In genomic region chr8:105438865-105439264, GRCm38 (mm10) we compare ENCODE assay signal across 9 mouse cellular contexts. TPM values are rescaled to one million over a fixed set of nuclear protein-coding genes. Genes with fewer than 3 reads are reported as not detected.
DNase-seq lines count a peak whose midpoint lies in the region; ATAC-seq and TF ChIP-seq lines count a peak whose summit lies in the region.
"Had no signal": no experiment of that assay in that cellular context is flagged by ENCODE, and none has a peak within 500 bp of the region (broad histone marks: within the 10 kb centered on the region; RNA-seq: fewer than 3 reads in every experiment).

No protein-coding gene starts in this region.

- H3K27ac ChIP-seq in hindbrain, embryonic 11.5 days (ENCODE audit: low read depth, low read length): no peak overlapping the region
- no peak overlapping the region for H3K27ac ChIP-seq in hindbrain, embryonic 14.5 days
- no peak overlapping the region for H3K27ac ChIP-seq in MEL (ENCODE audit: control insufficient read depth, low read depth, low read length)
- no peak overlapping the region for H3K27ac ChIP-seq in embryonic facial prominence, embryonic 11.5 days (replicated peaks; ENCODE audit: low read depth, low read length)
- no peak overlapping the region for H3K27ac ChIP-seq in lung, postnatal 0 days (ENCODE audit: low read length)

- H3K27me3 ChIP-seq in hindbrain, embryonic 11.5 days (ENCODE audit: control insufficient read depth, insufficient read depth, low read length): no peaks in the 10 kb centered on the region
- no peaks in the 10 kb centered on the region for H3K27me3 ChIP-seq in hindbrain, embryonic 14.5 days (ENCODE audit: control insufficient read depth, insufficient read depth, low read length)
- H3K27me3 ChIP-seq in MEL (ENCODE audit: control insufficient read depth in 1 of 2, insufficient read depth in 2 of 2, low read length in 2 of 2): peaks cover 17 to 27% of the 10 kb centered on the region in 2 experiments
- H3K27me3 ChIP-seq in embryonic facial prominence, embryonic 11.5 days (ENCODE audit: control insufficient read depth, insufficient read depth, low read length): no peaks in the 10 kb centered on the region
- H3K27me3 ChIP-seq in lung, postnatal 0 days (replicated peaks; ENCODE audit: insufficient read depth, low read length): no peaks in the 10 kb centered on the region

- ATAC-seq in hindbrain, embryonic 11.5 days (ENCODE audit: low FRiP score): peak; percentile 53
- ATAC-seq in hindbrain, embryonic 14.5 days (ENCODE audit: low FRiP score): no peak
- no peak for ATAC-seq in embryonic facial prominence, embryonic 11.5 days (replicated peaks; ENCODE audit: insufficient number of reproducible peaks, low FRiP score, low TSS enrichment, low read depth)
- ATAC-seq in lung, postnatal 0 days: no peak

- H3K79me2 ChIP-seq in MEL (ENCODE audit: control insufficient read depth, insufficient read depth, low read length, poor library complexity): no peaks in the 10 kb centered on the region

- H3K4me3 ChIP-seq in hindbrain, embryonic 11.5 days (ENCODE audit: low read depth, low read length): no peak overlapping the region
- H3K4me3 ChIP-seq in hindbrain, embryonic 14.5 days (replicated peaks; ENCODE audit: low read length): no peak overlapping the region
- no peak overlapping the region for H3K4me3 ChIP-seq in MEL (ENCODE audit: control insufficient read depth in 1 of 2, insufficient read depth in 1 of 2, low read depth in 2 of 2, low read length in 2 of 2)
- H3K4me3 ChIP-seq in embryonic facial prominence, embryonic 11.5 days (ENCODE audit: low read depth, low read length): no peak overlapping the region
- H3K4me3 ChIP-seq in lung, postnatal 0 days (ENCODE audit: low read depth, low read length): no peak overlapping the region

- TF ChIP-seq CTCF in MEL (IDR thresholded peaks at IDR 0.05 in 2 of 3, conservative IDR thresholded peaks at IDR 0.05 in 1 of 3; ENCODE audit: control insufficient read depth in 1 of 3, insufficient read depth in 1 of 3, low read depth in 2 of 3, low read length in 3 of 3, poor library complexity in 1 of 3, severe bottlenecking in 1 of 3): peak; percentile 59 to 74 (median 73)
- peak; percentile 67 for TF ChIP-seq CTCF in lung, postnatal 0 days (IDR thresholded peaks at IDR 0.05)

- H3K4me1 ChIP-seq in hindbrain, embryonic 11.5 days (replicated peaks; ENCODE audit: control insufficient read depth, insufficient read depth, low read length): no peaks in the 10 kb centered on the region
- no peaks in the 10 kb centered on the region for H3K4me1 ChIP-seq in hindbrain, embryonic 14.5 days (replicated peaks; ENCODE audit: control insufficient read depth, insufficient read depth, low read length)
- H3K4me1 ChIP-seq in MEL (ENCODE audit: control insufficient read depth in 1 of 2, insufficient read depth in 2 of 2, low read length in 2 of 2): no peaks in the 10 kb centered on the region
- H3K4me1 ChIP-seq in embryonic facial prominence, embryonic 11.5 days (ENCODE audit: control insufficient read depth, insufficient read depth, low read length): no peaks in the 10 kb centered on the region
- no peaks in the 10 kb centered on the region for H3K4me1 ChIP-seq in lung, postnatal 0 days (ENCODE audit: insufficient read depth, low read depth, low read length)

- H3K9ac ChIP-seq in hindbrain, embryonic 11.5 days (ENCODE audit: low read depth, low read length): no peak overlapping the region
- no peak overlapping the region for H3K9ac ChIP-seq in hindbrain, embryonic 14.5 days
- no peak overlapping the region for H3K9ac ChIP-seq in MEL (ENCODE audit: control insufficient read depth, low read depth, low read length, poor library complexity, severe bottlenecking)
- no peak overlapping the region for H3K9ac ChIP-seq in embryonic facial prominence, embryonic 11.5 days (replicated peaks; ENCODE audit: low read length)
- H3K9ac ChIP-seq in lung, postnatal 0 days (replicated peaks; ENCODE audit: low read depth): no peak overlapping the region

- TF ChIP-seq RAD21 in MEL (IDR thresholded peaks at IDR 0.05; ENCODE audit: low read depth, low read length): peak; percentile 68

- no peaks in the 10 kb centered on the region for H3K9me3 ChIP-seq in hindbrain, embryonic 11.5 days (ENCODE audit: control insufficient read depth, low read length)
- H3K9me3 ChIP-seq in hindbrain, embryonic 14.5 days (ENCODE audit: control insufficient read depth, low read length): no peaks in the 10 kb centered on the region
- no peaks in the 10 kb centered on the region for H3K9me3 ChIP-seq in MEL (replicated peaks; ENCODE audit: insufficient read depth, low read length)
- no peaks in the 10 kb centered on the region for H3K9me3 ChIP-seq in embryonic facial prominence, embryonic 11.5 days (replicated peaks; ENCODE audit: control insufficient read depth, low read length)
- H3K9me3 ChIP-seq in lung, postnatal 0 days (ENCODE audit: low read length): no peaks in the 10 kb centered on the region

- no peak for TF ChIP-seq EP300 in MEL (IDR thresholded peaks at IDR 0.05; ENCODE audit: low read depth in 1 of 2, low read length in 2 of 2)
- TF ChIP-seq EP300 in lung, postnatal 0 days (IDR thresholded peaks at IDR 0.05): no peak

- TF ChIP-seq POLR2A in MEL (IDR thresholded peaks at IDR 0.05; ENCODE audit: control insufficient read depth in 1 of 2, insufficient read depth in 1 of 2, low read depth in 1 of 2, low read length in 2 of 2, poor library complexity in 1 of 2): no peak

- WGBS in hindbrain, embryonic 11.5 days: 38% methylated on average over 5 of the region's 5 CpGs
- 36% methylated on average over 5 of the region's 5 CpGs for WGBS in hindbrain, embryonic 14.5 days
- WGBS in embryonic facial prominence, embryonic 11.5 days: 31% methylated on average over 5 of the region's 5 CpGs
- WGBS in lung, postnatal 0 days: 44% methylated on average over 5 of the region's 5 CpGs

- DNase-seq in hindbrain, embryonic 11.5 days (ENCODE audit: low spot score): peak; percentile 69
- DNase-seq in hindbrain, embryonic 14.5 days (ENCODE audit: low spot score): no peak
- peak; percentile 34 to 41 for DNase-seq in B cell, adult 2 months
- peak; percentile 86 for DNase-seq in MEL (ENCODE audit: low read depth, low spot score)
- peak; percentile 72 for DNase-seq in embryonic facial prominence, embryonic 11.5 days (ENCODE audit: low spot score)
- DNase-seq in lung, postnatal 0 days (ENCODE audit: low spot score): peak; percentile 38
- DNase-seq in frontal cortex, postnatal 10 days (ENCODE audit: low spot score in 2 of 2): no peak
- no peak for DNase-seq in right cerebral cortex, postnatal 36 days (ENCODE audit: low spot score in 2 of 2)

- H3K36me3 ChIP-seq in hindbrain, embryonic 11.5 days (ENCODE audit: control insufficient read depth, insufficient read depth, low read length): no peaks in the 10 kb centered on the region
- H3K36me3 ChIP-seq in hindbrain, embryonic 14.5 days (replicated peaks; ENCODE audit: control insufficient read depth, insufficient read depth): no peaks in the 10 kb centered on the region
- H3K36me3 ChIP-seq in MEL (ENCODE audit: control insufficient read depth in 1 of 2, insufficient read depth in 2 of 2, low read length in 2 of 2): no peaks in the 10 kb centered on the region
- no peaks in the 10 kb centered on the region for H3K36me3 ChIP-seq in embryonic facial prominence, embryonic 11.5 days (replicated peaks; ENCODE audit: control insufficient read depth, insufficient read depth, low read depth, low read length)
- H3K36me3 ChIP-seq in lung, postnatal 0 days (ENCODE audit: insufficient read depth, low read length): no peaks in the 10 kb centered on the region

- H3K4me2 ChIP-seq in hindbrain, embryonic 11.5 days (replicated peaks; ENCODE audit: low read depth, low read length): no peak overlapping the region
- H3K4me2 ChIP-seq in hindbrain, embryonic 14.5 days (replicated peaks): no peak overlapping the region
- no peak overlapping the region for H3K4me2 ChIP-seq in embryonic facial prominence, embryonic 11.5 days (ENCODE audit: low read depth, low read length)
- no peak overlapping the region for H3K4me2 ChIP-seq in lung, postnatal 0 days (replicated peaks; ENCODE audit: low read depth, low read length)

RNA-seq across cellular contexts. Expression of gene Lrrc36, which starts 25.5 kb away (rescaled TPM):
- 2.8 and 3.0 TPM in 2 replicates for polyA plus RNA-seq in hindbrain, embryonic 11.5 days (2014; fragmentation: Nextera tagmentation; extraction: Ambion mirVana)
- polyA plus RNA-seq in hindbrain, embryonic 14.5 days (2014; fragmentation: Nextera tagmentation; extraction: Ambion mirVana): 0.44 and 0.78 TPM in 2 replicates
- not detected in 2 replicates for total RNA-seq in MEL (2012; rRNA removed)
- polyA plus RNA-seq in MEL (2012; ENCODE audit: insufficient read depth in 1 of 2, insufficient read length in 2 of 2, low read depth in 1 of 2, low replicate concordance in 2 of 2, missing spikeins in 1 of 2): under 1 TPM in 1 of 2 experiments, not detected in 1; 0.06 TPM
- polyA plus RNA-seq in embryonic facial prominence, embryonic 11.5 days (2014; fragmentation: Nextera tagmentation; extraction: Ambion mirVana): 0.39 and 0.49 TPM in 2 replicates
- 3.7 and 3.9 TPM in 2 replicates for polyA plus RNA-seq in lung, postnatal 0 days (2015; fragmentation: Nextera tagmentation; extraction: Ambion mirVana)

RNA-seq across cellular contexts. Expression of gene Kctd19, which starts 25.6 kb away (rescaled TPM):
- polyA plus RNA-seq in hindbrain, embryonic 11.5 days (2014; fragmentation: Nextera tagmentation; extraction: Ambion mirVana): 0.14 TPM in 1 of 2 replicates, not detected in the other
- polyA plus RNA-seq in hindbrain, embryonic 14.5 days (2014; fragmentation: Nextera tagmentation; extraction: Ambion mirVana): 0.10 TPM in 1 of 2 replicates, not detected in the other
- not detected in 2 replicates for total RNA-seq in MEL (2012; rRNA removed)
- not detected for polyA plus RNA-seq in MEL (2012; ENCODE audit: insufficient read depth in 1 of 2, insufficient read length in 2 of 2, low read depth in 1 of 2, low replicate concordance in 2 of 2, missing spikeins in 1 of 2)
- polyA plus RNA-seq in embryonic facial prominence, embryonic 11.5 days (2014; fragmentation: Nextera tagmentation; extraction: Ambion mirVana): not detected in 2 replicates
- 0.14 and 0.38 TPM in 2 replicates for polyA plus RNA-seq in lung, postnatal 0 days (2015; fragmentation: Nextera tagmentation; extraction: Ambion mirVana)
- total RNA-seq: gastrocnemius, postnatal 4 days had no signal

RNA-seq across cellular contexts. Expression of gene Tppp3, which starts 32.5 kb away (rescaled TPM):
- 206 and 218 TPM in 2 replicates for polyA plus RNA-seq in hindbrain, embryonic 11.5 days (2014; fragmentation: Nextera tagmentation; extraction: Ambion mirVana)
- polyA plus RNA-seq in hindbrain, embryonic 14.5 days (2014; fragmentation: Nextera tagmentation; extraction: Ambion mirVana): 204 and 207 TPM in 2 replicates
- 0.42 and 0.81 TPM in 2 replicates for total RNA-seq in MEL (2012; rRNA removed)
- polyA plus RNA-seq in MEL (2012; ENCODE audit: insufficient read depth in 1 of 2, insufficient read length in 2 of 2, low read depth in 1 of 2, low replicate concordance in 2 of 2, missing spikeins in 1 of 2): 1 to 10 TPM in 1 of 2 experiments, not detected in 1; 1.7 TPM
- polyA plus RNA-seq in embryonic facial prominence, embryonic 11.5 days (2014; fragmentation: Nextera tagmentation; extraction: Ambion mirVana): 49.5 and 59.1 TPM in 2 replicates
- 675 and 696 TPM in 2 replicates for polyA plus RNA-seq in lung, postnatal 0 days (2015; fragmentation: Nextera tagmentation; extraction: Ambion mirVana)

RNA-seq across cellular contexts. Expression of gene Zdhhc1, which starts 57.8 kb away (rescaled TPM):
- 19.0 and 19.7 TPM in 2 replicates for polyA plus RNA-seq in hindbrain, embryonic 11.5 days (2014; fragmentation: Nextera tagmentation; extraction: Ambion mirVana)
- polyA plus RNA-seq in hindbrain, embryonic 14.5 days (2014; fragmentation: Nextera tagmentation; extraction: Ambion mirVana): 32.7 and 33.1 TPM in 2 replicates
- total RNA-seq in MEL (2012; rRNA removed): 4.7 and 4.9 TPM in 2 replicates
- polyA plus RNA-seq in MEL (2012; ENCODE audit: insufficient read depth in 1 of 2, insufficient read length in 2 of 2, low read depth in 1 of 2, low replicate concordance in 2 of 2, missing spikeins in 1 of 2): 10 to 100 TPM in 1 of 2 experiments, not detected in 1; 11.5 TPM
- polyA plus RNA-seq in embryonic facial prominence, embryonic 11.5 days (2014; fragmentation: Nextera tagmentation; extraction: Ambion mirVana): 15.0 and 17.9 TPM in 2 replicates
- 40.6 and 41.7 TPM in 2 replicates for polyA plus RNA-seq in lung, postnatal 0 days (2015; fragmentation: Nextera tagmentation; extraction: Ambion mirVana)

Comparison
In these comparisons a context has a peak if more than half of its experiments do, and no peak if none do; other contexts are left out.
1. DNase-seq: peak in hindbrain, embryonic 11.5 days (single experiment), B cell, adult 2 months (2 of 2), MEL (single experiment), embryonic facial prominence, embryonic 11.5 days (single experiment) and lung, postnatal 0 days (single experiment); none in hindbrain, embryonic 14.5 days (single experiment), frontal cortex, postnatal 10 days (0 of 2) and right cerebral cortex, postnatal 36 days (0 of 2).
2. RNA of gene Tppp3, which starts 32.5 kb away (polyA plus RNA-seq): 675 to 696 TPM in lung, postnatal 0 days, 206 to 218 TPM in hindbrain, embryonic 11.5 days, 204 to 207 TPM in hindbrain, embryonic 14.5 days and 49.5 to 59.1 TPM in embryonic facial prominence, embryonic 11.5 days; 1.7 TPM in MEL; every median in the first group is over 10 times any median in the second.